Mouse (Mus musculus) C2C12 (cell line): ENCODE data around the gene A830018L16Rik.

ENCODE experiments used
- CEBPB ChIP-seq: IDR thresholded peaks from one replicate; pipeline ENCODE4 v1.6.1; 2011; ENCODE audit warnings: low read depth, mild to moderate bottlenecking, control low read depth, moderate library complexity
- CTCF ChIP-seq: IDR thresholded peaks from one replicate; pipeline ENCODE4 v1.5.1; 2011; ENCODE audit not compliant: control insufficient read depth, insufficient read depth, insufficient read length
- MAX ChIP-seq: IDR thresholded peaks from one replicate; pipeline ENCODE4 v1.6.1; 2011; ENCODE audit warnings: mild to moderate bottlenecking, control low read depth
- MYOD1 ChIP-seq: IDR thresholded peaks from one replicate; pipeline ENCODE4 v1.6.1; 2011; ENCODE audit warnings: low read depth; ENCODE audit not compliant: control insufficient read depth, insufficient read length
- USF1 ChIP-seq: IDR thresholded peaks from one replicate; pipeline ENCODE4 v1.6.1; 2011; ENCODE audit warnings: low read depth, mild to moderate bottlenecking, control low read depth, moderate library complexity

GRCm38 (mm10) chr1:11795666-11796065, 381.8 kb downstream of the A830018L16Rik start:
- TF ChIP-seq CTCF: no peak
- TF ChIP-seq MAX: no peak
- TF ChIP-seq CEBPB: no peak
- TF ChIP-seq MYOD1: no peak
- TF ChIP-seq USF1: no peak
